ENCODE assay signal across 13 mouse cellular contexts in genomic region chr19:38354819-38355360, GRCm38 (mm10). TPM values are rescaled to one million over a fixed set of nuclear protein-coding genes. Genes with fewer than 3 reads are reported as not detected.
DNase-seq lines count a peak whose midpoint lies in the region; ATAC-seq and TF ChIP-seq lines count a peak whose summit lies in the region.
"Had no signal": no experiment of that assay in that cellular context is flagged by ENCODE, and none has a peak within 500 bp of the region (broad histone marks: within the 10 kb centered on the region; RNA-seq: fewer than 3 reads in every experiment).

No protein-coding gene starts in this region.

- no peaks in the 10 kb centered on the region for H3K27me3 ChIP-seq in lung, embryonic 14.5 days (ENCODE audit: insufficient read depth, low read length)
- no peaks in the 10 kb centered on the region for H3K27me3 ChIP-seq in testis, adult 2 months (ENCODE audit: control insufficient read depth, insufficient read depth, low read length)
- H3K27me3 ChIP-seq: liver, embryonic 15.5 days had no signal

- no peaks in the 10 kb centered on the region for H3K36me3 ChIP-seq in lung, embryonic 14.5 days (ENCODE audit: insufficient read depth)
- no peaks in the 10 kb centered on the region for H3K36me3 ChIP-seq in testis, adult 2 months (ENCODE audit: control insufficient read depth, insufficient read depth, low read length)
- H3K36me3 ChIP-seq: G1E; liver, embryonic 15.5 days had no signal

- no peak overlapping the region for H3K27ac ChIP-seq in lung, embryonic 14.5 days (ENCODE audit: low read depth)
- no peak overlapping the region for H3K27ac ChIP-seq in testis, adult 2 months (ENCODE audit: control insufficient read depth, insufficient read depth, low read depth, low read length)
- H3K27ac ChIP-seq: liver, embryonic 15.5 days had no signal

- no peak overlapping the region for H3K4me2 ChIP-seq in lung, embryonic 14.5 days
- H3K4me2 ChIP-seq: liver, embryonic 15.5 days had no signal

- no peaks in the 10 kb centered on the region for H3K4me1 ChIP-seq in lung, embryonic 14.5 days (ENCODE audit: insufficient read depth)
- H3K4me1 ChIP-seq in testis, adult 2 months (ENCODE audit: control insufficient read depth, insufficient read depth, low read length), result no peaks in the 10 kb centered on the region
- H3K4me1 ChIP-seq: liver, embryonic 15.5 days had no signal

- ATAC-seq in lung, embryonic 14.5 days (ENCODE audit: insufficient read depth), result no peak

- WGBS in lung, embryonic 14.5 days, result 56% methylated on average over 10 of the region's 10 CpGs

- DNase-seq in cerebellum, postnatal 10 days, result peak; percentile 15 to 17
- DNase-seq in cerebellum, adult 9-10 months, result no peak
- DNase-seq in lung, embryonic 14.5 days, result peak; percentile 6
- DNase-seq in lung, postnatal 4 days, result no peak
- peak; percentile 86 for DNase-seq in R1 (ENCODE audit: low read depth, low spot score)
- no peak for DNase-seq in yolk sac, embryonic 10.5 days (ENCODE audit: low spot score)
- no peak for DNase-seq in urinary bladder, postnatal 14 days (ENCODE audit: low spot score)
- DNase-seq: heart, postnatal 14 days; kidney, adult 9 months; thymus, postnatal 14 days had no signal

- no peak for TF ChIP-seq CTCF in lung, embryonic 14.5 days (IDR thresholded peaks at IDR 0.05; ENCODE audit: low read depth)
- TF ChIP-seq CTCF in testis, adult 2 months (IDR thresholded peaks at IDR 0.05; ENCODE audit: control insufficient read depth, insufficient read depth, insufficient replicate concordance, low read depth, low read length), result peak; percentile 43; the same call in 1 of the 2 replicates

- no peak overlapping the region for H3K9ac ChIP-seq in lung, embryonic 14.5 days
- H3K9ac ChIP-seq: liver, embryonic 15.5 days had no signal

- no peak for TF ChIP-seq POLR2A in testis, adult 2 months (IDR thresholded peaks at IDR 0.05; ENCODE audit: control insufficient read depth, low read depth, low read length)

- no peak overlapping the region for H3K4me3 ChIP-seq in lung, embryonic 14.5 days (ENCODE audit: low read depth, low read length)
- no peak overlapping the region for H3K4me3 ChIP-seq in testis, adult 2 months (ENCODE audit: control insufficient read depth, low read depth, low read length)
- H3K4me3 ChIP-seq: liver, embryonic 15.5 days had no signal

- no peaks in the 10 kb centered on the region for H3K9me3 ChIP-seq in lung, embryonic 14.5 days (ENCODE audit: low read depth, low read length)
- H3K9me3 ChIP-seq: G1E; liver, embryonic 15.5 days had no signal

RNA-seq across cellular contexts. Expression of gene Slc35g1, which starts 40.9 kb away (rescaled TPM):
- 4.5 and 5.1 TPM in 2 replicates for polyA plus RNA-seq in lung, embryonic 14.5 days (2014; fragmentation: Nextera tagmentation; extraction: Ambion mirVana)
- 1.6 and 1.8 TPM in 2 replicates for polyA plus RNA-seq in testis, adult 2 months (2012; rRNA removed)

Comparison
In these comparisons a context has a peak if more than half of its experiments do, and no peak if none do; other contexts are left out.
1. DNase-seq: peak in cerebellum, postnatal 10 days (2 of 2), lung, embryonic 14.5 days (single experiment) and R1 (single experiment); none in cerebellum, adult 9-10 months (single experiment), lung, postnatal 4 days (0 of 2), yolk sac, embryonic 10.5 days (single experiment) and urinary bladder, postnatal 14 days (single experiment).